Mouse (Mus musculus) bone marrow, adult 2 months (tissue): ENCODE measurements around the gene Ccdc93. TPM values are rescaled to one million over a fixed set of nuclear protein-coding genes. Genes with fewer than 3 reads are reported as not detected.

Experiments used
- H3K27ac ChIP-seq: fragments of 200-500 bp; 2 replicates; pipeline ENCODE4 v1.5.1; 2012; ENCODE audit warnings: low read depth, mild to moderate bottlenecking, control low read depth, inconsistent platforms, low read length; ENCODE audit not compliant: control insufficient read depth, poor library complexity, insufficient read depth
- H3K4me1 ChIP-seq: fragments of 200-500 bp; 2 replicates; pipeline ENCODE4 v1.6.1; 2011; ENCODE audit warnings: low read length; ENCODE audit not compliant: control insufficient read depth, insufficient read depth
- H3K4me3 ChIP-seq: fragments of 200-500 bp; replicated peaks from 2 replicates; pipeline ENCODE3; 2011; ENCODE audit warnings: mild to moderate bottlenecking, low read depth, low read length, control low read depth; ENCODE audit not compliant: control insufficient read depth
- CTCF ChIP-seq: fragments of 200-500 bp; IDR thresholded peaks from 2 replicates; pipeline ENCODE4 v1.5.1; 2011; ENCODE audit warnings: low read length, control low read depth; ENCODE audit not compliant: control insufficient read depth, insufficient read depth
- POLR2A ChIP-seq: fragments of 200-500 bp; IDR thresholded peaks from 2 replicates; pipeline ENCODE4 v1.6.1; 2011; ENCODE audit warnings: low read depth, mild to moderate bottlenecking, control low read depth, low read length, borderline replicate concordance; ENCODE audit not compliant: control insufficient read depth
- WGBS: fragments of 180-500 bp; shearing (Covaris S2); methylation state at CpG from one replicate; pipeline ENCODE4 v1.1.7; 2018; 5-methylcytosine and 5-hydroxymethylcytosine counted together
- polyA plus RNA-seq: library from polyadenylated mRNA; stranded (reverse); fragments of >200 nt; gene quantifications from 2 replicates; pipeline ENCODE4 v1.2.4, GENCODE M21; 2011; ENCODE audit warnings: low replicate concordance; ENCODE audit not compliant: missing spikeins, insufficient read depth, insufficient read length

Ccdc93 gene
- polyA plus RNA-seq, 1 experiment, result 4.7 TPM

- H3K27ac ChIP-seq, result peak overlapping the region; percentile 45
- no peak overlapping the region for H3K4me3 ChIP-seq
- peak; percentile 33; the same call in 1 of the 2 replicates for TF ChIP-seq POLR2A
- TF ChIP-seq CTCF, result no peak
- WGBS, result 18% methylated on average over 12 of the region's 12 CpGs
- H3K4me1 ChIP-seq, result peaks cover 3% of the 10 kb centered on the region; the same call in 1 of the 2 replicates
Observed at GRCm38 (mm10) chr1:121478284-121478980, 47.6 kb downstream of the Ccdc93 start.

- no peak for TF ChIP-seq CTCF
- TF ChIP-seq POLR2A, result no peak
- Histone ChIP-seq H3K4me3 (no peak overlapping the region), H3K4me1 (peaks cover 3% of the 10 kb centered on the region; the same call in 1 of the 2 replicates), H3K27ac (no peak overlapping the region)
- WGBS, result 79% methylated on average over 5 of the region's 5 CpGs
Observed at GRCm38 (mm10) chr1:121479403-121479802, 48.6 kb downstream of the Ccdc93 start.

- Histone ChIP-seq H3K27ac (no peak overlapping the region), H3K4me1 (peaks cover 1% of the 10 kb centered on the region; the same call in 1 of the 2 replicates), H3K4me3 (no peak overlapping the region)
- TF ChIP-seq CTCF, result no peak
- no peak for TF ChIP-seq POLR2A
- 82% methylated on average over 4 of the region's 4 CpGs for WGBS
Observed at GRCm38 (mm10) chr1:121483091-121483490, 52.2 kb downstream of the Ccdc93 start.

- WGBS, result 84% methylated on average over 6 of the region's 6 CpGs
- H3K4me3 ChIP-seq, result no peak overlapping the region
- no peak for TF ChIP-seq POLR2A
- no peak for TF ChIP-seq CTCF
Observed at GRCm38 (mm10) chr1:121486803-121487202, 56.0 kb downstream of the Ccdc93 start.

GRCm38 (mm10) chr1:121490241-121490640 lies 59.4 kb downstream of the Ccdc93 start:
- H3K4me1 ChIP-seq, result no peaks in the 10 kb centered on the region
- WGBS, result 55% methylated on average over 5 of the region's 5 CpGs
- no peak overlapping the region for H3K27ac ChIP-seq
- TF ChIP-seq POLR2A (no peak), CTCF (peak; percentile 44; the same call in 1 of the 2 replicates)
- no peak overlapping the region for H3K4me3 ChIP-seq

More at GRCm38 (mm10) chr1:121486803-121487202, 56.0 kb downstream of the Ccdc93 start:
- Histone ChIP-seq H3K4me1 (no peaks in the 10 kb centered on the region), H3K27ac (no peak overlapping the region)

GRCm38 (mm10) chr1:121497093-121497492 lies 66.2 kb downstream of the Ccdc93 start:
- no peaks in the 10 kb centered on the region for H3K4me1 ChIP-seq
- WGBS, result 73% methylated on average over 4 of the region's 4 CpGs
- TF ChIP-seq POLR2A, result no peak
- TF ChIP-seq CTCF, result no peak
- no peak overlapping the region for H3K27ac ChIP-seq
- H3K4me3 ChIP-seq, result no peak overlapping the region

- TF ChIP-seq CTCF (no peak), POLR2A (no peak)
- Histone ChIP-seq H3K4me3 (no peak overlapping the region), H3K27ac (no peak overlapping the region), H3K4me1 (no peaks in the 10 kb centered on the region)
- WGBS, result 6% methylated on average over 2 of the region's 2 CpGs
Observed at GRCm38 (mm10) chr1:121508729-121509128, 77.9 kb downstream of the Ccdc93 start.

GRCm38 (mm10) chr1:121510420-121511140 lies 79.7 kb downstream of the Ccdc93 start:
- Histone ChIP-seq H3K4me1 (no peaks in the 10 kb centered on the region), H3K4me3 (no peak overlapping the region), H3K27ac (no peak overlapping the region)
- 85% methylated on average over 19 of the region's 19 CpGs for WGBS
- TF ChIP-seq POLR2A, result no peak
- TF ChIP-seq CTCF, result no peak

- H3K27ac ChIP-seq, result no peak overlapping the region
- 77% methylated on average over 2 of the region's 2 CpGs for WGBS
- H3K4me3 ChIP-seq, result no peak overlapping the region
- H3K4me1 ChIP-seq, result no peaks in the 10 kb centered on the region
- TF ChIP-seq CTCF, result no peak
- no peak for TF ChIP-seq POLR2A
Observed at GRCm38 (mm10) chr1:121511186-121511585, 80.3 kb downstream of the Ccdc93 start.
